Mouse (Mus musculus) CD8-positive naive resting alpha-beta T cell, adult 2 months (primary cell): Measurements from ENCODE around the gene Rpp25.

ENCODE experiments used
- DNase-seq, 2 experiments: peaks; one replicate each; pipeline ENCODE4 v3.0.0; 2022; ENCODE audit warnings: low read depth in 2 of 2, low spot score in 2 of 2

The Rpp25 gene

DNA sequence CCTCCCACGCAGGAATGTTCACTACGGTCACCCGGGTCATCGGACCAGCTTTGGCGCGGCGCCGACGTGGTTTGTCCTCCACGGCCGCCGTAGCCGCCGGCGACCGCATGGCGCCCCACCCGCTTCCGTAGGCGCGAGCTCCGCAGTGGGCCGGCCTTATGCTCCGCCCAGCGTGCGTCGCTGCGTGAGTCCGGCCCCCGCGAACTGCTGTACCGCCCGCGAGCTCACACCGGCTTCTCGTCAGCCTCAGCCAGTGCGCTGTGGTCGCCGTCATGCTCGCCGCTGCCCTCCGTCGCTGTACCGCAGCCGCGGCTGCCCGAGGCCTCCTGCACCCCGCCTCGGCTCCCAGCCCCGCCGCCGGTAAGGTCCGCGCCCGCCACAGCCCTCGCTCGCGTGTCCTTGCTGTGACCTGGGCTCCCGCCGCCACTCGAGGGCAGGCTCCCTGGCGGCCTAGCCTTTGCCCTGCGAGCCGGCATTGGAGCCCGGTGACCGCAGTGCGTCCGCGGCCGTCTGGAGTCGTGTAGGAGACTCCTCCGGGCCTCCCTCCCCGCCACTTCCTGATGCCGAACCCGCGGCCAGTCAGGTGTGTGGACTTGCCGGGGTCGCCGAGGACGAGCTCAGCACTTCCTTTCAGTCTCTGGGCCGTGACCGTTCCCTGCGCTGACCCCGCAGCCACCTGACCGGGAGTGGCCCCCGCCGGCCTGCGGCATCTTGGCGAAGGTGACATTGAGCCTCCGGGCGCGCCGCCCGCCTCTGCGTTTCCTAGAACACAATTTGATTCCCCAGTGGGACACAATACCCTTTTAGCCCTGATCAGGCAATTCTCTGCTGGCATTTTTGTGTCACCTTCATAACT is 17.5 kb downstream of the Rpp25 start, which contains the start of gene Cox5a:
TSS of gene Cox5a (plus strand) at position 219 of the 856 bp plus-strand sequence.
- DNase-seq = peak; percentile 74 to 75

DNA sequence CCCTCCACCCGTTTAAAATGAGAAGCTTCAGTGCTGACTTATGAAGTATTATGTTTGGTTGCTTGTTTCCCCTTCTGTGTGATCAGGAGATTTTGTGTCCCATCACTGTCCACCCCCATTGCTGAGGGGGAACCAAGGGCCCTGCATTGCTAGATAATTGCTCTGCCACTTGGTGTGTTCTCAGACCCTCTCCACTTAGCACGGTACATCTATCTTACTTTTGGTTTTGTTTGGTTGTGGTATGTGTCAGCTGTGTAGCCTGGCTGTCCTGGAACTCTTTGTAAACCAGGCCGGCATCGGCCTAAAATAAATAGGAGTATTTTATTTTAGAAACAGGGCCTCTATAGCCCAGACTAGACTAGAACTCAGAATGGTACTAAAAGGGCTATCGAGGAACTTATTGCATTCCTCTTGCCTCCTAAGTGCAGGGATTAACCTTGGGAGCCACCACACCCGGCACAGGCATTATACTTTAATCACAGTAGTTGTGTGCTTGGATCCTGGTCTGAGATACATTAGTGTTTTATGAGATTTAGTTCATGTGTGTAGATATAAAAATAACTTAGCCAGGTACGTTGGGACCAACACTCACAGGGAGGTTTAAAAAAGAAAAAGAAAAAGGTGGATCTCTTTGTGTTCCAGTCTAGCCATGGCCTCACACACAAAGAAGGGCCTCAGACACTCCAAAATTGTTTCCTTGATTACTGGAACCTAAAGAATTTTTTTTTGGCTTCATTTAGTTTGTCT is 18.5 kb downstream of the Rpp25 start:
- no peak for DNase-seq

DNA sequence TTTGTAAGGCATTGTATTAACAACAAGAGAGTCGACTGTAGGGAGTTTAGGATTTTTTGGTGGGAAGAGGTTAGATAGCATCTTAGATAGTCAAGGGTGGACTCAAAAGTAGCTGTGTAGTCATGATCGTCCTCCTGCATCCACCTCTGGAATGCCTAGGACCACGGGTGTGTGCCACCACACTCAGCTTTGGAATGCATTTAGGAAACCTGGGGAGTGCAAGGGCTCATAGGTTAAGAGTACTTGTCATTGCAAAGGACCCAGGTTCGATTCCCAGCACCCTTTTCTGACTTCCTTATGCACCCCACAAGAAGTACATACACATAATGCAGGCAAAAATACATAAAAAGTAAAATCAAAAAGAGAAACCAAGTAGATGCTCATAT is 19.0 kb downstream of the Rpp25 start:
- DNase-seq = no peak

DNA sequence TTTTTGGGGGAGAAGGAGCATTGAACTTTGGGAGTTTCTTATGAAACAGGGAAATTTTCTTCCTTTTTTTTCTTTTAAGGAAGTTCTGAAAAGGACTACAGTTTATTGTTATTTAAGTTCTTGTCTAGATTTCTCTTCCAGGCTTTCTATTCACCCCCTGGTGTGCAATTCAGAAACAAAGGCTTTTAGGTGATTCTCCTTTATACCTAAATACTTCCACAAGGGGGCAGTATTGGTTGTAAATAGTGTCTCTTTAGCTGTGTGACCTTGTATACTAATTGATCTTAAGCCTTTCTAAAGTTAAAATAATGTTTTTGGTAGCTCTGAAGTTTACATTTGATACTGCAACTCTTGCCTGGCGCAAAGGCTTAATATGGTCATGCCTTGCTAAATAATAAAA is 19.9 kb downstream of the Rpp25 start:
- DNase-seq = peak in 1 of 2 experiments; percentile 58

DNA sequence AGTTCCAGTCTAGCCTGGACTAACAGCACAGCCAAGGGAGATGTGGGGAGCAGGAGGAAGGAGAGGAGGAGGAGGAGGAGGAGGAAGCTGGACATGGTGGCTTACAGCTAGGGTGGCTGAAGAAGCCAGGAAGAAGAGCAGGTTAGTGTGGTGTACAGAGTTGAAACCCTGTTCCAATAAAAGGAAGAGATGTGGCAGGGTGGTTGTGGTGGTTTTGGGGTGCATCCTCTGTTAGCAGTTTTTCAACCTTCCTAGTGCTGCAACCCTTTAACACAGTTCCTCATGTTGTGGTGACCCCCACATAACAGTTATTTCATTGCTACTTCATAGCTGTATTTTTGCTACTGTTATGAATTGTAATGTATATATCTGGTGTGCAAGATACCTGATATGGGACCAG is 20.6 kb downstream of the Rpp25 start:
- no peak for DNase-seq

DNA sequence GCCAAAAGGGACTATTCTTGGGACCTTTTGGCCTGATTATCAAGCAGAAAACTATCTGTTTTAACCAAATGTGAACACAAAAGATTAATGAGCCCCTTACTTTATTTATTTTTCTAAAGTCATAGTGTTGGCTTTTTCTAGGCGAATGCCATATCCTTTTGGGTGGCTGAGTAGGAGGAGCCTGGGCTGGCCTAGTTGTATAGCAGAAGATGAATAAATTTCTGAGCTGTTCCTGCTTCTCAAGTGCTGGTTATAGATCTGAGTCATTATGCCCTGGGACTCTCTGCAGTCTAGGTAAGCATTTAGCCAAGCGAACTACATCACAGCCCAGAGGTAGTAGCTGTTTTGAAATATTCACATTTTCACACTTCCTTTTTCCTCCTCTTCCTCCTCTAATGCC is 21.7 kb downstream of the Rpp25 start:
- no peak for DNase-seq

DNA sequence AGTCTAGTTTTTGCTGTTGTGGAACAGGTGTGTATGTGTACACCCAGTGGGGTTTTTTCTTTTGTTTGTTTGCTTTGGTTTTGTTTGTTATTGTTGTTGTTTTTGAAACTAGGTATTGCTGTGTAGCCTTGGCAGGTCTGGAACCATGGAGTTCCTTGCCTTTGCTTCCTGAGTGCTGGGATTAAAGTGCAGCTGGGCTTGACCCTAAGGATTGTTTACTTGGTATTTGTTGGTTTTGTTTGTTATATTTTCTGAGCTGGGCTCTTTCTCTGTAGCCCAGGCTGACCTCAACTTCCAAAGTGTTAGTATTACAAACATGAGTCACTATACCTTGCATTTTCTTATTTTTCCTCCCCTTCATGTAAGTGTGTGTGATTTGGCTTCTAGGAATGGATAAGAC is 22.6 kb downstream of the Rpp25 start:
- DNase-seq = no peak

DNA sequence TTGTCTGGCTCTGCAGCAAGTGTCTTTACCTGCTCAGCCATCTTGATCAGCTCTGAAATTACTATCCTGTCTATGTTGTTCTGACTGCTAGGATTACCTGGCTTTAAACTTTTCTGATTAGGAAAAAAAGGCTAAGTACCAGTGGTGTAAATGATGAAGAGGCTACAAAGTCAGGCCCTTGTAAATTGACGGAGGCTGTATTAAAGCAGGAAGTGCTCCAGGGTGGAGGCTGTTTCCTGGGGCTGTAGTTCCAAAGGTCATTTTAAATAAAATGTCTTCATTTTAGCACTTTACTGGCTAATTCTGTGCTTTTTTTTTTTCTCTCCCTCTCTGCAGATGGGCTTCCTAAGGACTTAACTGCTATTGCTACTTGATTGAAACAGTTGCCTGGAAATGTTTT is 28.1 kb downstream of the Rpp25 start:
- DNase-seq = no peak

DNA sequence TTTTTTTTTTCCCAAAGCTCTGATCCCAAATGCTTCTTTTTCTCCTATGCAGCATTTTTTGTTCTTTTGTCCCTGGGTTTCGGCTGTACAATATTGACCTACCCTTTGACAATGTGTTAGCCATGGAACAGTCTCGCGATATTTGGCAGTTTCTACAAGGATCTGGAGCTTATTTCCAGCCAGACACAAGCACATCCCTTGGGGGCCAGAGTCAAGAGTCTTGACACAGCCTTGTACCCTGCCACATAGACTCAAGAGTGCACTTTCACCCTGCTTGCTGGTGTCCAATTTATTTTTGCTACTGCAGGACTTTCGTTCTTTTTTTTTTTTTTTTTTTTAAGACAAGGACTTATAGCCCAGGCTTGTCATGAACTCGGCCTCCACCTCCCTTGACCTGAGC is 32.5 kb downstream of the Rpp25 start:
- no peak for DNase-seq

DNA sequence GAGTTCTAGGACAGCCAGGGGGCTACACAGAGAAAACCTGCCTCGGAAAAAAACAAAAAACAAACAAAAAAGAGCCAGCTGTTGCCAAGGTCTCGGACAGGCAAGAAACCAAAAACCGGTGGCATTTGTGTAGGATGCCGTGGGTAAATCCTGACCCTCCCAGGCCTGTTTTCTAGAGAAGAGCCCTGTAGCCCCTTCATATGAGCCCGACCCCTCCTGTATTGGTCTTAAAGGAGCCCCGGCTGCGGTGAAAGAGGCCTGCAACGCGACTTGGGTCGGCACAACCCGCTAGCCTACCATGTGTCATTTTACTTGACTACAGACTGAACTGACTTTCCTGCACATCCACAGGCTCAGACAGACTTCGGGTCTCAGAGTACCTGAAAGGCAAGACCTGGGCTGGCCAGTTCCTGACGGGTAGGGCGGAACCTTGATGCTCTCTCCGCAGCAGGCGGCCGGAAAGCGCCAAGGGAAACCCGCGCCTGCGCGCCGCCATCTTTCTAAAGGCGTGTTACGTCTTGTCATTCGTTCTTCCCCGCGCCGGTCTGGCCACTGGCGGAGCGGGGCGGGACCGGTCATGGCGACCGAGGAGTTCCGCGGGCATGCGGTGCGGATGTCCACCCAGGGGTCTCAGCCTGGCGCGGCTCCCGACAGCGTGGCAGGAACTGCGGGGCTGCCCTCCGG is 33.4 kb downstream of the Rpp25 start, which contains the start of gene Fam219b:
TSS of gene Fam219b (plus strand) at position 485 of the 684 bp plus-strand sequence.
- DNase-seq = peak; percentile 72 to 76

DNA sequence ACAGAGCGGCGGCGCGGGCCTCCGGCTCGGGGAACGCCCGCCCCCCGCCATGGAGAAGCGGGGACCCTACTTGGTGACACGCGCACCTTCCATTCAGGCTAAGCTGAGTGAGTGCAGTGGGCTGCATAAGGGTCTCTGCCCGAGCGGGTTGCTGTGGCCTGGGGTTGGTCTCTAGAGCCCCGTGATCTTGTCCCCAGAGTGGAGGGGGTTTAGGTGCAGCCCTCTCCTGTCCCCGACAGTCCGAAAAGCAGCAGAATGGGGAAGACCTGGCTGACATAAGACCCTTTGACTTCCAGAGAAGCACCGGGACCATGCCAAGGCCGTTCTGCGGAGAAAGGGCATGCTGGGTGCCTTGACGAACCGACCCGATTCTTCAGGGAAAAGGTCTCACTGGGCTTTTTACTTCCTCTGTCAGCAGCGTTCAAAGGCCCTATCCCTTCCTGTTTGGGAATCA is 33.9 kb downstream of the Rpp25 start:
- DNase-seq = no peak

DNA sequence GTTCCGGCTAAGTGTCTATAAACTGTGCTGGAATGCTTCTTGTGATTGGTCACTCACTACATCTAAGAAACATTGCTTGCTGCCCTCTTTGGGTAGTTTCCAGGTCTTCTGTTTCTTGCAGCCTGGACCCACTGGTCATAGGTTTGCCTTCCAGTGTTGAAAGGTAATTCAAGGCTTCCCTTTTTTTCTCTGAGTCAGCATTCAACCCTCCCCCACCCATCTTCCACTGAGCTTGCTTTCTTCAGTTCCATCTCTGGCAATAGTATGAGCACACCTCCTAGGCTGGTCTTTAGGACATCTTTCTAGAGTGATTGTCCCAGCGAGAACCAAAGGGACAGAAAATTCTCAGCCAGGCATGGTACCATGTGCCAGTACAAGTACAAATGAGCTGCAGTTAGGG is 35.7 kb downstream of the Rpp25 start:
- DNase-seq = no peak

DNA sequence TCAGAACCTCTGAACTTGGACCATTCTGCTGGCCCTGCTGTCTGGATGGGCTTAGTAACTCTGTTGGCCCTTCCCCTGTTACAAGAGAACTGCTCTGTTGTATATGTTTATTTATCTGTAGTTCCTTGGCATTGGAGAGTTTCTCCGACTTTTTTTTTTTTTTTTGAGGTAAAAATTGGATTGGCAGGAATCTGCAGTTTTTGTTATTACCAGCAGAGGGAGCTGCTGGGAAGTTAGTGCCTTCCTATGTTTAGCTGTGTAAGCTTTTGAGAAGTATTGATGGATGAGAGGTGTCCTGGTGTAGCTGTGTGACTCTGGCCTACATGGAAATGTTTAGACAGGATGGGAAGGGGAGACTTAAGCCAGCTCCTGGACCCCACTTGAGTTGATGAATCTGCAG is 37.5 kb downstream of the Rpp25 start:
- DNase-seq = peak in 1 of 2 experiments; percentile 43

DNA sequence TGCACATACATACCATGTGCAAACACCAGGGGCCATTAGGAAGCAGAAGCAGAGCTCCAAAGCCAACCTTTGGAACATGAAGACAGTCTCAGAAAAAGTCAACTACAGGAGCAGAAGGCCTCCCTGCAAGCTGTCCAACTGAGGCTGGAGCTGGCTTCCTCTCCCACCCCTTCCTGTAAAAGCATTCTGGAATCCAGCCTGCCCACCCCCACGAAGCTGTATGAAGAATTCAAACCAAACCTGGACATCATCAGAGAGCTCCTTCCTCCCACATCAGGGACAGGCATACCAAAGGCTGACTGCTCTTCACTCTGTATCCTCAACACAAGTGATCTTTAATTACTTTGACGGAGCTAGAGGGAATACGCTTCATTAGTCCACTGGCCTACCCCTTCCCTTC is 40.1 kb downstream of the Rpp25 start:
- DNase-seq = no peak

DNA sequence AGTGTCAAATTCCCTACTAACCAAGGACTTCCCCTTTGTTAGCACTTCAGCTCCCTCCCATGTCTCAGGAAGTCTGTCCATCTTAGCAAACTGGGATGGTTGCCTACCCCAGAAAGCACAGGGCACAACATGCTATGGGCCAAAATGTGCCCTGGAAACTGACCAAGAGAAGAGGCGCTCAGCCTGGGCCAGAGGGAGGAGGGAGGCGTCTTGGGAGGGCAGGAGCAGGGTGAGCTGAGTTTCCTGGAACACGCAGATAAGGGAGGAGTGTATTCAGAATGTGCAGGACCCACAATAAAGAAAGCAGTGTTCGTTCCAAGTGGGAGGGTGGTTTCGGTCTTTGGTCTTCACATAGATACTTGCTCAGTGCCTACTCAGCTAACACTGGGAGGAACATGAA is 43.5 kb downstream of the Rpp25 start:
- no peak for DNase-seq

DNA sequence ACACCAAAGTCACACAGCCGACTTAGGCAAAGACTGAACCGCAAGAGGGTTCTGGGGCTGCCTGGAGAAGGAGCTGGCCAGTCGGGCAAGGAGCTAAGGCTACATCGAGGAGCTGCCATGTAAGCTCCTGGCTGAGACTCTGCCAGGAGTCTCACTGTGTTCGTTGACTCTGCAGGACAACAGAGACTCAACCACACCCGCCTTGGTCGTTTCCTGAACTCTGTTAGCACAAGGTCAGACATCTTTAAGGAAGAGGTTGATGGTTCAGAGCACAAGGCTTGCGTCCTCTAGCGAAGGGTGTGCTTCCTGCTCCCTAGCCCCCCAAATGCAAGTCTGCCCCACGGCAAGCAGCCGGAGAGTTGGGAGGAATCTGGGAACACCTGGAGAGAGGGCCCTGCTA is 44.0 kb downstream of the Rpp25 start:
- DNase-seq = no peak

DNA sequence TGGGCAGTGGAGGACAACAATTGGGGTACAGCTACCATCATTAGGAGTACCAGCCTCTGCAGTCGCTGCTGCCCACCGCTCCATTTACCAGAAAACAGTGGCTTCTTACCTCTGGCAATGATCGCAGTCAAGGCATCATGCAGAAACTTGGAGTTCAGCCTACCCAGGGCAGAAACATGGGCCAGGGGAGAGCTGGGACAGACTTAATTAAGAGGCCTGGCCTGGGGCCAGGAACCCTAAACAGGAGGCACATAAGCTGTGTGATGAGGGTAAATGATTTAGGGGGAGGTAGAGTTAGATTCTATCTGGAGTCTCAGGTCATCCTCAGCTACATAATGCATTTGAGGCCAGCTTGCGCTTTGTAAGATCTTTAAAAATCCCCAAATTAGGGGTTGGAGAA is 45.4 kb downstream of the Rpp25 start:
- no peak for DNase-seq

DNA sequence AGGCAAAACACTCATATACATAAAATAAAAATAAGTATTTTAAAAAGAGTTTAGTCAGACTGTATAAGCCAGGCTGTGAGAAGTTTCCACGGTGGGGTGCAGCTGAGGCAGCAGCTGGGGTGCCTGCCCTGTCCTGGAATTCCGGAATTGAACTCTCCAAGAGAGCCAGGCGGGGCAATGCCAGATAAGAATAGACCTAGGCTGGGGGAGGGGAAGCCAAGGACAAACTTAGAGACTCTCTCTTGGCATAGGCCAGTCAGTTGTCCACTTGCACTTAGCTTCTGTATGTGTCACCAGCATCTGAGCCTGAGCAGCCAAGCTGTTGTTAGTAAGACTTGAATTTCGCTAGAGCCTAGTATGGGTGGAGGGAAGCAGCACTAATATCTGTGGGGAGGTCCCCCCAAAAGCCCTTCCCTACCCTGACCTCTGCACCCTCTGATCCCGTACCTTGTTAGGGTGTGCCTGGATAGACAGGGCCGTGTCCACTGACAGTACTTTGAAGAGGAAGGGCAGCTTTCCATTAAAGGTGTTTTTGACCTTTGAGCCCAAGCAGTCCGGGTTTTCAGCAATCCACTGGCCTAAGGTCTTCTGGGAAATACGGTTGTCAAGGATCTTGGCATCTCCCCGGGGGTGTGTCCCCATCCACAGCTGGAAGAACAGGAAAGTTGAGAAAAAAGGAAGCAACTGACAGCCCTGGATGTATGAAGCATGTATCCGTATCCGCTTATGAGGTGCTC is 46.5 kb downstream of the Rpp25 start:
- DNase-seq = no peak

DNA sequence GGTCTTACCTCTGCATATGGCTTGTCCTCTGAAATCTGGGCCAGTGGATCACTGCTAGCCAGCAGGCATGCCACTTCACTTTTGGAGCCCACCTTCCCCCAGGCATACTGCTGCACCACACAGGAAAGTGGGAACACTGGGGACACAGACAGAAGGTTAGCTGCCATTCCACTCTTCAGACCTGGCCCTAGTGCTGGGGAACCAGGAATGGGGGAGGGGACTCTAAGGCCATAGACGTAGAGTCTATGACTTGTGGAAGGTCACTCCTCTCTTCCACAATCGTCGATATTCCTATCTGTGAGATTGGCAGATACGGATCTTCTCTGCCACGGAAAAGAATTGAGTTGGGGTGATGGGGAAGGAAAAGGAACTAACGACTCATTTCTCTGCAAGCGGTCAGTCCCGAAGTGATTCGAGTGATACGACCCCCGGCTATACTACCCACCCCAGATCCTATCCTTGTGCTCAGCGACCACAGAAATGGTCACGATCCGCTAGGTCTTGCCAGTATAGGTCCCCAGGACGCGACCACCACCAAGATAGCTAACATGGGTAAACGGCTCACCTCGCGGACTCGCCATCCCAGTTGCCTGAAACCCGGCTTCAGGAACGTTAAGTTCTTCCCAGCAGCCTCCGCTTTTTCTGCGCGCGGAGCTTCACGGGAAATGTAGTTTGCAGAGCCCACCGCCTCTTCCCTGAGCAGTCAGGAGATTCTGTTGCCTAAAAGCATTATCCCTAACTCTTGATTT is 48.5 kb downstream of the Rpp25 start, which contains the start of gene Mpi:
TSS of gene Mpi (minus strand) at position 625 of the 749 bp plus-strand sequence.
- no peak for DNase-seq

DNA sequence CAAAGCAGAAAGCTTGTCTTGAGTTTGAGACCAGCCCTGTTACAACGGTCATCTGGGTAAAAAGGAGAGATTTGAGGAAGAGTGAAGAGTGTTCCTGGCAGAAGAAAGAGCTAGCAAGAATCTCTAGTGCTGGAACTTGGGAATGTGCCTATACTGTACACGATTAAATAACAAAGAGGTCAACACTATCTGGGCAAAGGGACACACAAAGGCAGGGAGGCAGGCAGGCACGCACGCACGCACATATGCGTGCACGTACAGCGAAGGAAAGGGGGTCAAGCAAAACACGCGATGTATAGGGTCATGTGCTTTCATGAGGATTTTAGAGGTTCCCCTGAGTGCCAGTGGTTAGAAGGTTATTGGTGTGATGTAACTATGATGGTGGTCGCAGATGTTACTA is 49.3 kb downstream of the Rpp25 start:
- no peak for DNase-seq
